Mouse (Mus musculus): ENCODE measurements at regions not wholly inside any gene's neighbourhood (a gene's known extent, or its start where the extent isn't known, plus 50 kb on each side); places are given as distances from the start of the nearest gene placed in this dataset.
A peak's percentile ranks its signal among the peaks of the same experiment; 100 is the strongest.
"Not testable (repeated sequence)": the region's sequence is repeated elsewhere in the genome, so short reads cannot be mapped to it uniquely, and the experiment has no call there.

DNA sequence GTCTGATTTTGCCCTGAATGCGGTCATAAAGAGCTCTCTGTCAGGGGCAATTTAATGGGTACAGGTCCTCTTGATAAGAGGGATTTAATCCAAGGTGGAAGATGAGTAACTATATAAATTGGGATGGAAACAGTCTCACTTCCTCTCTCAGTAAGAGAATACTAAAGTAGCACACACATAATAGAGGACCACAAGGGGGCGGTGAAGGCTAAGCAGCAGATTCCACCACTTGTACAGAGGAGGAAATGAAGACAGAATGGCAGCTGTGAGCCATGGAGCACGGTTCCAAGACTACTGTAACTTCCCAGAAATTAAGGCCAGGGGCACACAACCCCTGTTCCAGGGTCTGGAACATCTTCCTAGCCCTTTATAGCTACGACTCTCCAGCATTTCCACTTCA is 262.6 kb upstream of the Ywhaq start:
- not testable (repeated sequence) for DNase-seq

DNA sequence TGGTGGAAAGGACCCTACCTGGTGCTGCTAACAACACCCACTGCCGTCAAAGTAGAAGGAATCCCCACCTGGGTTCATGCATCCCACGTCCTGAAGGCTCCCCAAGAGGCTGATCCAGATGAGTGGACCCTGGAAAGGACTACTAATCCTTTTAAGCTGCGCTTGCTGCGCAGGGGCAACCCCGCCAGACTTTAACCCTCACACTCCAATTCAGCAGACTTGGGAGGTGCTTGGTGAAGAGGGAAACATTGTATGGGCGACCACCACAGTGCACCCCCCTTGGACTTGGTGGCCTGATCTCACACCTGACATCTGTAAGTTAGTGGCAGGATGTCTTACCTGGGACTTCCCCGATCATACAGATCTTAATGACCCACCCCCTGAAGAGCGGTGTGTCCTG is 231.9 kb upstream of the Ywhaq start:
- DNase-seq, result not testable (repeated sequence)

DNA sequence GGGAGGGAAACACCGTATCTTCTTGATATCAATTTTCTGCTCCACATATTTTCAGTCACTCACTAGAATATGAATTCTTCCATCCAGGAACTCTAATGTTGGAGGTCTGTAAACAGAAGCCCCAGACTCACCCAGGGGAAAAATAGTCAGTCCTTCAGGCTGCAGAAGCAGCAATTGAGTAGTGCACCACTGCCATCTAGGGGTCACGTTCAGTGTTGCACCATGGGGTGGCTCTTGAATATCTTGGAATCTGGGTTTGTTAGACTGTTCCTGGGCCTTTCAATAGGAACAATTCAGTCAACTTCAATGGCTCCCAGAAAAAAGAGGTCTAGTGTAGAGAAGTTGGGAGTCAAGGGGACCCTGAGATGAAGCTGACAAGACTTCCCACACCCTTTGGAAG is 196.3 kb upstream of the Ywhaq start:
- peak; percentile 29 for DNase-seq

DNA sequence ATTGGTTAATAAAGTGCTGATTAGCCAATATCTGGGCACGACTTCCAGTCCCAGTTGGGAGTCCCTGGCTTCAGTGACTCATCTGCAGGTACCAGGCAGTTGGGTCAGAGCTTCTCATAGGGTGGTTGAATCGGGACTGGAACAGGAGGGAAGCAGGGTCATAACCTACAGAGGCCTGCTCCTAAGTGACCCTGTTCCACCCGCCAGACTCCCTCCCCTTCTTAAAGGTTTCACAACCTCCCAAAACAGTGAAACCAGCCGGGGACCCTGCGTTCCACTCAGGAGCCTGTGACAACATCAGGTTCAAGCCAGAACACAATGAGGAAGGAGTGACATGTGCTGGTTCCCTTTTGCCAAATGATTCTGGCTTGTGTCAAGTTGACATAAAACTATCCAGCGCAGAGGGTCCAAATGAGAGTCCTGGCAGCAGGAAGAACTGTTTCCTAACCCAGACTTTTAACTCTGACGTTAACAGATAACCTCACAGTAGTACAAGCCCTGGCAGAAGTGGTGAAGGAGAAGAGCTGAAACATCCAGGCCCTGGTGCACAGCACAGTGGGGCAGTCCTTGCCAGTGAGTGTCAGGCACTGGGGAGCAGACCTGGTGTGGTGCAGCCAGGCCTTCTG is 151.1 kb upstream of the Ywhaq start:
- no peak for DNase-seq

DNA sequence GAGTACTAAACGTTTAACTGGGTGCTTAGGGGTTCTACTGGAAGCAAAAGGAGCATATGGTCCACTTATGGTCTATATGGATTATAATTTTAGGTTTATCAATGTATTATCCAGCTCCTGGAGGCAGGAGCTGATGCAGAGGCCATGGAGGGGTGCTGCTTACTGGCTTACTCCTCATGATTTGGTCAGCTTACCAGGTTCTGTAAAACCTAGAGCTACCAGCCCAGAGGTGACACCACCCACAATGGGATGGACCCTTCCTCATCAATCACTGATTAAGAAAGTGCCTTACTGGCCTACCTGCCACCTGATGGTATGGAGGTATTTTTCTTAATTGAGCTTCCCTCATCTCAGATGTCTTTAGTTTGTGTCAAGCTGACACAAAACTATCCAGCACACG is 126.5 kb upstream of the Ywhaq start:
- DNase-seq, result not testable (repeated sequence)

DNA sequence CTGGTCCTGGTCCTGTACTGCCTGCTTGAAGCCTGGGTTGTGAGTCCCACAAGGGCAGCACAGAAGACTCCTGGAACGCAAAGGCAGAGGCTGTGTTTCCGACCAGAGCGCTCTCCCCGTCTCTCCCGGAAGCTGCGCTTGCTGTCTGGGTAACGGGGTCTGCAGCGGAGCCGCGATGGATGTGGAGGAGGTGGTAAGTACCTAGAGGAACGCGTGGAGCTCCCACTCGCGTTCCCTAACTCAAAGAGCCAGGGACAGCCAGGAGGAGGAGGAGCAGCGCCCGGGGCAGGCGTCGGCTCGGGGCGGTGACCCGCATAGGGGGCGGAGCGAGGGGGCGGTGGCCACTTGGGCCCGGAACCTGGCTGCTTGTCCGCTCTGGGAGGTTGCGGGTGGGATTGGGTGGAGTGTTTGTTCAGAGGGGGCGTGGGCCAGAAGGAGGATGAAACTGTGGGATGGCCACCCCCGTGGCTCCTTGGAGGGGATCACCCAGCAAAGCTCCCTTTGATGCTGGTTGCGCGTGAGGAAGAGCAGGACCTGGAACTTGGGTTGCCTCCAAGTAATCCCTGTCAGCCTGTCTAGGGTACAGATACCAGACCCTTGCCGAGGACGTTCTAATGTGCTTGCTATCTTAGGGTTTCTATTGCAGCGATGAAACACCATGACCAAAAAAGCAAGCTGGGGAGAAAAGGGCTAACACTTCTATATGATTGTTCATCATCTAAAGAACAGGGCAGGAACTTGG is 125.9 kb upstream of the Ywhaq start:
- DNase-seq, result peak; percentile 56

DNA sequence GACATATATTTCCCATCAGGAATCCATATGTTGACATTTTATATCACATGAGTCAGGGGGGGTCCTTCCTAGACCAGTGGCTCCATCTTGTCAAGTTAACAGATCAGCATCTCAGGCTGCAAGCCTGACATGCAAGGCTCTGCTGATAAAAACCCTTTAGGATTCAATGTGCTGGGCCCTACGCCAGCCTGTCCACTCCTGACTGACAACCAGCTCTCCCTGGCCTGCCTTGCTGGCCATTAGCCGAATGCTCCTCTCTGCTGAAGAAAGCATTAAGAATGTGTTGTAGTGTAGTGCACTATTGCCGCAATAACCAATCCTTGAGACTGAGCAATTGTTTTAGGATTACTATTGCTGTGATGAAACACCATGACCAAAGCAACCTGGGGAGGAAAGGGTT is 114.3 kb upstream of the Ywhaq start:
- DNase-seq, result no peak

DNA sequence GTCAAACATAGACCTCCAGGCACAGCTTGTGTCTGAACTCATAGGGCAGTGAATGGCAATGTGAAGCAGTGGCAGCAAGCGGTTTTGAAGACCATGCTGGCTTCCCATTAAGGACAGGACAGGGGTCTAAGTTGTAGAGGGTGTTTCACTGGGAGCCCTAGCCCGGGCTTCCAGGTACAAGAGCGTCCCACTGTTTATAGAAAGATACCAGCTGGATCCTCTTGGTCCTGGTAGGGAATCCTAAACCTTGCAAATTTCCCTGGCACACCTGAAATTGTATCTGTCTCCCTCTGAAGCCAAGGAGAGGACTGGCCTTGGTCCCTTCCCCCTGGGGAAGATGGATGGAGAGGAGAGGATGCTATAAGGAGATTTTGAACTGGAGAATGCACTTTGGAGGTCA is 111.9 kb upstream of the Ywhaq start:
- DNase-seq, result not testable (repeated sequence)

DNA sequence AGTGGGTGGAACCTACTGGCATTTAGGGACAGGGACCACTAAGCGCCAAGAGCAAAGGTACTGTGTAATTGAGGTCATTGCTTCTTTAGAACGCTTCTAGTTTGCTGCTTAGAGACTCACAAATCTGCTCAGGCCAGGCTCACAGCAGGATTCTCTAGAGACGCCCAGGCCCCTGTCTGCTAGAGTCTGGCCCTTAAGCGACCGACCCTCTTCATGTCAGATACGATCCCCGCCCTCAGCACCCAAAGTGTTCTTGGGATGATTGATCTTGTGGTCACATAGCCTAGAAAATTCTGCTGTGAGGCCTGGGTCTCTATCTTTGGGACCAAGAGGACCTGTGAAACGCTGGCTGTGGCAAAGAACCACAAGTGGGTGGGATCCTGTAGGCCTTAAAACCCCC is 109.9 kb upstream of the Ywhaq start:
- DNase-seq, result not testable (repeated sequence)

DNA sequence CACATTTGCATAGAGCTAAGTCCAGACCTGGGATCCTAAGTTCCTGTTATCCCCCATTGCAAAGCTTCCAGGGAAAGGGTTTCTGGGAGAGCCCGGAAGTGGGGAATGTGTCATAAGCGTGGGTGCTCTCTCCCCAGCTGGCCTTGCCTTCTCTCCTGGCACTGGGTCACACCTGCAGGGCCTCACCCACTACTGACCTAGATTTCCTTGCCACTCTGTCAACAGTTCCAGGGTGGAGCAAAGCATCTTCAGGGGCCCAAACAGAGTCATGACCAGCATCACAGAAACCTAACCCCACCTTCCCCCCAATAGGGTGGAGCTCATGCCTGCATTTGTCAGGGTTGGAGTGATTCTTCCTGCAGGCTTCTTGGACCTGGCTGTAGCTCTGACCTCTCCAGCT is 109.5 kb upstream of the Ywhaq start:
- DNase-seq, result not testable (repeated sequence)

DNA sequence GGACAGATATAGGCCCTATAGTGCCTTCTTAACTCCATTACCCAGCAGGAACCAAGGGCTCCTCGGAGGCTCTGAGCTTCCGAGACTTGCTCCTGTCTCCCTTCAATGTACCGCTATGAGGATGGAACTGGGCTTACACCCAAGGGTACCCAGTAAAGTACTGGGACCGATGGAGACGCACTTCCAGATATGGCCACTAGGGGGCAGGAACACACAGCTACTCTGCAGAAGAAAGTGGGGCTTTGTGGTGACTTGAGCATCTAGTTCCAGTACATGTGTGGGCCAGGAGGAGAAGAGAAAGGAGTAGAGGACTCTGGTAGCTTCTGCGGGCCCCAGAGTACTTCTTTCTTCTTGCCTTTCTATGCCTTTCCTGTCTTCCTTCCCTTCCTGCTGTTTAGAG is 108.1 kb upstream of the Ywhaq start:
- not testable (repeated sequence) for DNase-seq

DNA sequence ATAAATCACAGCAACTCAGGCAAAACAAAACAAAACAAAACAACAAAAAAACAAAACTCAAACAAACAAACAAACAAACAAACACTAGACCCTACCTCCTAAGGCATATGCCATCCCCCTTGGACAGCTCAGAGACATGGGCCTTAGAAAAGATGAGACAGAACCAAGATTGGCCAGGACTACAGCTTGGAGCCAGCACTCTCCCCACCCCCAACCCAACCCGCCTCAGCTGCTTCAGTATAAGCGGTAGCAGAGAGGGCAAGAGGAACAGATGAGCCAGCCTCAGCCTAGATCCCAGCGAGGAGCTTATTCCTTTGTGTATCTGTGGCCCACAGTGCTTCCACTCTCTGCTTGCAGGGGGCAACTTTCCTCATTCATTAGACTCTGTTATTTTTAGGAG is 105.2 kb upstream of the Ywhaq start:
- no peak for DNase-seq

DNA sequence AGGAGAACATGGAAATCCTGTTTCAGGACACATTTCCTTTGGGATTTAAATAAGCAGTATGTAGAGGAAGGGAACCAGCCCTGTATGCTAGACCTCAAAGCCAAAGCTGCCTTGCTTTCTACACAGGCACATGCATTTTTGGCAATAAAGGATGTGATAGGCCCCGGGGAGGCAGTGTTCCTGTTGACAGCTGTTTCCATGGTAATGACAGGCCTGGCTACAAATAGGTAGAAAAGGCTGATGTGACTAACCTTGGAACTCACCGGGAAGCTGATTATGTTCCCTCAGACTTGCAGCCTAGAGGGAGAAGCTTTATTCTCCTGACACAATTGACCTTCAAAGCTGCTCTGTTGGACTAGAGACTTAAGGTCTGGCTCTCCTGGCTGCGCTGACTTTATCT is 101.6 kb upstream of the Ywhaq start:
- DNase-seq, result no peak

DNA sequence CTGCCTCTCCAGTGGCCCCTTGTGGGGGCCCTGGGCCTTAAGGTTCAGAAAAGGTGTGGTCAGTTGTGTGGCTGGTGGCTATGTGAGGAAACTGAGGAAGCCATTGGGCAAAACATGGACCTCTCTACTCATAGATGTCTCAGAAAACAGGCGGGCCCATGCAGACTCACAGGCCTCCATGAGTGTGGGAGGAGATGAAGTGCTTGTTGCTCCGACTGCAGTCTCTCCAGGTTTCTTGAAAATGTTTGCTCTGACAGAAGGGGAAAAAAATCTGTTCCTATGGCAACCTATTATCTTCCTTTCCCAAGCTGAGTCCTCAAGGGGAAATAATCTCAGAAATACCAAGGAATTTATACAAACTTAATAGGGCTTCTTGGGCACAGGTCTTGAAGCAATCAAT is 95.3 kb upstream of the Ywhaq start:
- DNase-seq, result peak; percentile 47

DNA sequence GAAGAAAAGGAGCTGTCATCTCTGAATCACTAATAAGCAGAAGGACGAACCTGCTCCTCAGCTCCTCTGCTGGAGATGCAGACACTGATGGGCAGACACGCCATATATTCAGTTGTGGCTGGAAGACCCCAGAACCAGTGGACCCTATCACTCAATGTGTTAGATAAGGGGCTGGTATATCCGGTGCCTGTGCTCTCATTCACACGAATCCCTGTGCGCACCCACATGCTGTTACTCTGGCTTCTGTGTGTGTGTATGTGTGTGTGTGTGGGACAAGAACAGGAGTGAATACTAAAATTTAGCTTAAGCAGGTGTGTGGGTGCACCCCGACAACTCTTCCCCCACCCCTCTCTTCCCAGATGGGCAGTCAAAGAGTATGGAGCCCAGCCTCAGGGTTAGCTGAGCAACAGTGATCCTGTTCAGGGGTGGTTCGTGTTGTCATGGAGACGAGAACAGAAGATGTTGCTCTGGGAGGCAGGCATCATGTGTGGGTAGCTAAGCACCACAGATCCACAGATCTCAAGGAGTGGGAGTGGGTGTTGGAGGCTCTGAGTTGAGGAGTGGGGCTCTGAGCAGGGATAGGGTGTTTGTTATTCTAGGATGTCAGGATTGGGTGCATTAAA is 93.7 kb upstream of the Ywhaq start:
- peak; percentile 63 for DNase-seq

DNA sequence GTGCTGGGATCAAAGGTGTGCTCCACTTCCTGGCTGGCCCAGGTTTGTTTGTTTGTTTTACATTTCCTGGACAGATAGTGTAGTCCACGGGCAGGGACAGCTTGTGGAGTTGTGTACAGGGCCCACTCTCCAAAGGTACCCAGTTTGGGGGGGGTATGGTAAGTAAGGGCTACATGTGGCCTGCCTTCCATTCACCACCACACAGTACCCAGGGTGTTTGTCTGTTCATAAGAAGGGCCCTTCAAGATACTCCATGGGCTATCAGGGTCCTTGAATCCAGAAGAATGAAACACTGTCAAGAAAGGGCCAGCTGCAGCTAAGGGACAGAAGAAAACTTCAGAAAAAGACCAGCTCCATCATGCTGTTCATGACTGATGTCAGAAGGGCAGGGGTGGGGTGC is 89.6 kb upstream of the Ywhaq start:
- DNase-seq, result no peak

DNA sequence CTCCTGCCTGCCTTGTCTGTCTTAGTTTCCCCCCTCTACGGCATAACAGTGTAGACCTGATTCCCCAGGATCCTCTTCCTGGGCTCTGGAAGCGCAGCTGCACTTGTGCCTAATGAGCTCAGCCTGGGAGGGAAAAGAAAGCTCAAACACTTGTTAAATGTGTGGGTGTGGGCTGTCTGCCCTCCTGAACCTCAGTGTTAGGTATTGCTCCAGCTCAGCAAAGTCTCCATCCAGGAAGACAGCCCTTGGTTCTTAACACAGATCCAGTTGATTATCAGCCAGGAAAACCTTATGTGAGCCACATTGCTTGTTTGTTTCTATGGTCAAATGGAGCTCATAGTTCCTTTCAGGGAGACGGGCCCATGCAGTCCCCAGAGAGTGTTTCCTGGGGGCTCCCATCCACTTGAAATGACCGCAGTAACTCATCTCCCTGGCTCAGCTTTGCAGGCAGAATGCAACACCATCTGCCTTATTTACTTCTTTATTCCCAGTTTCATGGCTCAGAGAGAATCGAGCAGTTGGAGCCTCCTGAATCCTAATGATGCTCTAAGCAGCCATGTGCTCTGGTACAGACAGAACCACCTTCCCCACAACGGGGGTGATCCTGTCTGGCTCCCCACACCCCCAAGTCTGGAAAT is 88.4 kb upstream of the Ywhaq start:
- peak; percentile 31 for DNase-seq

DNA sequence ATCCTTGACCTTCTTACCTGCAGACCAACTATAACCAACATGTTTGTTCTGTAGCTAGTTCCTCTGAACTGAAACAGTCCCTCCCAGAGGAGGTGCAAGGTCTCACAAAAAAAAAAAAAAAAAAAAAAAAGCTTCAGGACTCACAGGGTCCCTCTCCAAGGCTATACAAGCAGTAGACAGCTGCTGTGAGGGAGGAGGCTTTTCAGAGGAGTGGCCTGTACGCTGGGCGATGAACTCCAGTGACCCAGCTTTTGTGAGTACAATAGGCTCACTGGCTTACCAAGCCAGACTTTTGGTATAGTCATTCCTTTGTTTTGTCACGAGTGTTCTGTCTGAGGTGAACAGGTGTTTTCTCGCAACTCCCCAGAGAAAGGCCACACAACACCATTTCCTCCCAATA is 85.8 kb upstream of the Ywhaq start:
- DNase-seq, result no peak

DNA sequence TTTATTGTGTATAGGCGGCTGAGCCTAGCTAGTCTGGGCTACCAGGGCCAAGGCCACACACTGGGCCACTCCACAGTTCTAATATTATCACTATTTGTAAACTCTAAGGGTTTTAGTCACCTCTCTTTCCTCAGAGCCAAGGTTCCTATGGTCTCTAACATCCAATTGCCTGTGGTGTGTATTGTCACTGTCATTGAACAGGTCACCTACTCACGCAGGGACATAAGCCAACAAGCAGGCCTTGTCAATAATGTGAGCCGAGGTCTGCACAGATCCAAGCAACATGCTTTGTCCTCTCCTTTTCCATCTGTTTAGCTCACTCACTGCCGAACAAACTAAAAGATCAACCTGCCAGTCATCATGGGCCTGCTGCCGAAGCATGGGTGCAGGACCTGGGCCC is 79.5 kb upstream of the Ywhaq start:
- DNase-seq, result no peak

DNA sequence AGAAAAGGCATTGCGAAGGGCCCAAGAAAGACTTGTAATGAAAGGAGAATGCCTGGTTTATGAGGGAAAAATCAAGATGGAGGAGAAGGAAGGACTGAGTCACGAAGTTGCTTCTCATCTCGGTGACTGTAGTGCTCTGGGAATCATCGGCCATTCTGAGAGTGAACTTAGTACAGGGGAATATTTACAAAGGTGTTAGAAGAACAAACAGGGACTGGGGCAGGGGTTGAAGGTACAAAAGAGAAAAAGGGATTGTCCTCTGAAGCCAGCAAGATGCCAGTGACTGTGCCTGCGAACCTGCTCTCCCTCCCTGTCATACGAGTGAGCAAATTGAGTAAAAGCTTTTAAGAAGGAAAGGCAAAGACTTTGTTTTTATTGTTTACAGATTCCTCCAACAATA is 78.1 kb upstream of the Ywhaq start:
- DNase-seq, result no peak

DNA sequence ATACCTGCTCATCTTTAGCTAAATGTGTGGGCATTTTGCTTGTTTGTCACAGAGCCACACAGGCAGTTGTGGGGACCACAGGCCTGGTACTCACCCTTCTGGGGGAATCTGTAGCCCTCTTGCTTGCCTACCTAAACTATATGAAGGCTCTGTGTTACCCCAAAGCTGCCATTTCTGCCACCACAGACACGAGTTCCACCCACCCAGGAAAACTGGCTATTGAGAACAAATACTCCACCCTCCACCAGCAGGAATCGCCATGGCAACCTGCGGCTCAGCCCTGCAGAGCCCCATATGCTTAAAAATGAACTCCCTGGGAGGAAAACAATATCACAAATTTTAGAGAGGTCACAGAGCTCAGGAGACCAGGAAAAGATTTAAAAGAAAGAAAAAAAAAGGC is 76.0 kb upstream of the Ywhaq start:
- peak; percentile 49 for DNase-seq

DNA sequence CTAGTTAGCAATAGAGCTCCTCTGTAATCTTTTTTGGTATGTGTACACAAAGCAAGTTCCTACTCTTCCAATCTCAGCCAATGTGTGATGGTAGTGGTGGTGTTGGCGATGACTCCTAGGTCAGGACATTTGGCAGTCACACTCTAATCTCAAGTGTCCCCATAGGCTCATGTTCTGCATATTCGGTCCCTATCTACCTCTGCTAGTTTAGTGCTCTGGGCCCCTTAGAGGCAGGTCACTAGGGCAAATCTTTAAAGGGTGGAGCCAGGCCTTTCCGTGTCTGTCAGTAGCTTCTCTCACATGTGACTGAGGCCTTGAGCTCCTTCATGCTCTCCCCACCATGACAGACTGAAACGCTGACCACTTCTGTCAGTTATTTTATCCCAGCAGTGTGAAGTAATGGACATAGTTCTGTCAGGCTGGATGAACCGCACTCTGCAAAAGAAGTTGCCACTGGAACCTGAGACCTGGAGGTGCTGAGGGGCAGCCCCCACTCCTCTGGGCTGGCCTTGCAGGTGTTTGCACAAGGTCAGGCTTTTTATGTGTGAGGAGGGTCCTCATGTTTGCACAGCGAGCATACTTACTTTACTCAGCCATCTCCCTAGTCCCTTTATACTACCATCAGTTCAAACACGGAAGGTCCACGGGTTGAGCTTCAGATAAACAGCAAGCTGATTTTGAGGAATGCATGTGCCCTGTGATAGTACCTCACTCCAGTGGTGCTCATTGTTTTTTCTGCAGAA is 75.3 kb upstream of the Ywhaq start:
- no peak for DNase-seq

DNA sequence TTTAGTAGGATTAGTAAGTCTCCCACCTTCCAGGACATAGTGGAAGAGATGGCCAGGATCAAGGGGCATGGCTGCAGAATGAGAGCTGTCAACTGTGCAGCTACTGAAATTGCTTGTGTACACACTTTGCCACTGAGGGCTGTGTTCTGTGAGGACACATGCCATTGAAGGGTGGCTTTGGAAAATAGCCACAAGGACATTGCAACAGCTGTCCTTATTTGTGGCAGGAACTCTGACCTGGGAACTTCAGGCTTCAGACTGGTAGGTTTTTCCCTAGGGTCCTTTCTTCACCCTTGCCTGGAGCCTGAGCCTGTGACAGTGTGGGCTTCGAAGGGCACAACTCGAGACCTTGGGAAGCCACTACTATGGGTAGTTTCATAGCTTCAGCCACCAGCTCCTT is 64.2 kb upstream of the Ywhaq start:
- DNase-seq, result no peak

All from right cerebral cortex, postnatal 25 days (tissue).